Mouse (Mus musculus) CD4-positive helper T cell, adult 2 months (primary cell): ENCODE measurements at regions not wholly inside any gene's neighbourhood (a gene's known extent, or its start where the extent isn't known, plus 50 kb on each side); places are given as distances from the start of the nearest gene placed in this dataset.
A peak's percentile ranks its signal among the peaks of the same experiment; 100 is the strongest.

ENCODE experiments used
- DNase-seq: peaks from one replicate; pipeline ENCODE4 v3.0.0-alpha.2; 2012; ENCODE audit warnings: low read depth, missing footprints, low spot score

GRCm38 (mm10) chr17:47225306-47226269 lies 143.1 kb upstream of the Mrps10 start:
- peak; percentile 78 for DNase-seq

GRCm38 (mm10) chr17:47221068-47221796 lies 147.5 kb upstream of the Mrps10 start:
- peak; percentile 53 for DNase-seq

- no peak for DNase-seq
These were observed 148.8 kb upstream of the Mrps10 start for GRCm38 (mm10) chr17:47219846-47220245.

- DNase-seq, result peak; percentile 47
These were observed 152.2 kb upstream of the Mrps10 start for GRCm38 (mm10) chr17:47216490-47216889.

- no peak for DNase-seq
These were observed 152.8 kb upstream of the Mrps10 start for GRCm38 (mm10) chr17:47215841-47216240.

GRCm38 (mm10) chr17:47214111-47214510 lies 154.6 kb upstream of the Mrps10 start:
- no peak for DNase-seq

GRCm38 (mm10) chr17:47210441-47211196 lies 158.1 kb upstream of the Mrps10 start:
- DNase-seq, result no peak

GRCm38 (mm10) chr17:47208886-47209585 lies 159.7 kb upstream of the Mrps10 start:
- no peak for DNase-seq

GRCm38 (mm10) chr17:47207471-47207870 lies 161.2 kb upstream of the Mrps10 start:
- DNase-seq, result no peak

- no peak for DNase-seq
These were observed 164.1 kb upstream of the Mrps10 start for GRCm38 (mm10) chr17:47204470-47205162.

- DNase-seq, result no peak
These were observed 169.5 kb upstream of the Mrps10 start for GRCm38 (mm10) chr17:47199206-47199605.

GRCm38 (mm10) chr17:47197957-47198356 lies 170.7 kb upstream of the Mrps10 start:
- DNase-seq, result no peak

GRCm38 (mm10) chr17:47196992-47197391 lies 171.7 kb upstream of the Mrps10 start:
- DNase-seq, result no peak

- no peak for DNase-seq
These were observed 172.7 kb upstream of the Mrps10 start for GRCm38 (mm10) chr17:47195981-47196380.

GRCm38 (mm10) chr17:47194463-47195012 lies 174.1 kb upstream of the Mrps10 start:
- DNase-seq, result no peak

- no peak for DNase-seq
These were observed 177.3 kb upstream of the Mrps10 start for GRCm38 (mm10) chr17:47191416-47191815.

- DNase-seq, result peak; percentile 72
These were observed 178.9 kb upstream of the Mrps10 start for GRCm38 (mm10) chr17:47189770-47190169.

- no peak for DNase-seq
These were observed 173.8 kb upstream of the Ubr2 start for GRCm38 (mm10) chr17:47184148-47184547.

GRCm38 (mm10) chr17:47182118-47182517 lies 171.8 kb upstream of the Ubr2 start:
- DNase-seq, result no peak

GRCm38 (mm10) chr17:47179410-47179809 lies 169.1 kb upstream of the Ubr2 start:
- DNase-seq, result no peak
